Mouse (Mus musculus): Measurements from ENCODE around the gene Gm17359. TPM values are rescaled to one million over a fixed set of nuclear protein-coding genes. Genes with fewer than 3 reads are reported as not detected.
A peak's percentile ranks its signal among the peaks of the same experiment; 100 is the strongest.

Gm17359 gene
- polyA plus RNA-seq, 1 experiment from 2014 or later, result not detected

- 63% methylated on average over 14 of the region's 14 CpGs for WGBS (ENCODE audit: insufficient replicate concordance)
- no peak for ATAC-seq (ENCODE audit: low read depth)
- H3K4me3 ChIP-seq (ENCODE audit: low read depth, low read length), result no peak overlapping the region
These were observed 82.5 kb downstream of the Gm17359 start for GRCm38 (mm10) chr3:79418921-79419320.

DNA sequence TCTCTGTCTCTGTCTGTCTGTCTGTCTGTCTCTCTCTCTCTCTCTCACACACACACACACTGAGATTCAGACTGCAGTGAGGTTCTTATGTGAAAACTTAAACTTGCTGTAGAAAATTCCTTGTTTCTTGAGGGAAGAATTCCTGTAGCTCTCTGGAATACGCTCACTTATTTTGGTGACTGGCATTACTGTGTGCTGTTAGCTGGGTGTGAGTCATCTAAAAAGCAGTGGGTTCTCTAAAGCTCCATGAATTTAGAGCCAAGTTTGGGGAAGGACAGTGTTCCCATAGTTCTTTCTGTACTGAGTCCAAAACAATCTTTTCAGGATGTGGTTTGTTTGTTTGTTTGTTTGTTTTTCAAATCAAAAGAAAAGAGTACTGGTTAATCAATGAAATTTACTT is 89.0 kb downstream of the Gm17359 start:
- ATAC-seq (ENCODE audit: low read depth), result no peak
- H3K4me3 ChIP-seq (ENCODE audit: low read depth, low read length), result no peak overlapping the region
- H3K4me2 ChIP-seq (ENCODE audit: low read depth, low read length), result no peak overlapping the region
- H3K27me3 ChIP-seq (ENCODE audit: control insufficient read depth, insufficient read depth, low read depth, low read length), result no peaks in the 10 kb centered on the region
- H3K9me3 ChIP-seq (replicated peaks; ENCODE audit: control insufficient read depth, low read length), result no peaks in the 10 kb centered on the region
- H3K9ac ChIP-seq (ENCODE audit: low read depth, low read length), result no peak overlapping the region
- 54% methylated on average over 1 of the region's 1 CpGs for WGBS (ENCODE audit: insufficient replicate concordance)
- H3K36me3 ChIP-seq (ENCODE audit: control insufficient read depth, insufficient read depth), result no peaks in the 10 kb centered on the region
- no peaks in the 10 kb centered on the region for H3K4me1 ChIP-seq (ENCODE audit: control insufficient read depth, low read depth, low read length)
- H3K27ac ChIP-seq (ENCODE audit: low read length), result no peak overlapping the region

More at GRCm38 (mm10) chr3:79418921-79419320, 82.5 kb downstream of the Gm17359 start:
- Histone ChIP-seq H3K9me3 (replicated peaks; ENCODE audit: control insufficient read depth, low read length) (no peaks in the 10 kb centered on the region), H3K27ac (ENCODE audit: low read length) (no peak overlapping the region), H3K36me3 (ENCODE audit: control insufficient read depth, insufficient read depth) (no peaks in the 10 kb centered on the region), H3K4me2 (ENCODE audit: low read depth, low read length) (no peak overlapping the region), H3K9ac (ENCODE audit: low read depth, low read length) (no peak overlapping the region), H3K27me3 (ENCODE audit: control insufficient read depth, insufficient read depth, low read depth, low read length) (no peaks in the 10 kb centered on the region), H3K4me1 (ENCODE audit: control insufficient read depth, low read depth, low read length) (no peaks in the 10 kb centered on the region)

GRCm38 (mm10) chr3:79433593-79433992 is 97.1 kb downstream of the Gm17359 start:
- Histone ChIP-seq H3K9me3 (replicated peaks; ENCODE audit: control insufficient read depth, low read length) (no peaks in the 10 kb centered on the region), H3K27me3 (ENCODE audit: control insufficient read depth, insufficient read depth, low read depth, low read length) (no peaks in the 10 kb centered on the region), H3K9ac (ENCODE audit: low read depth, low read length) (no peak overlapping the region), H3K36me3 (ENCODE audit: control insufficient read depth, insufficient read depth) (no peaks in the 10 kb centered on the region), H3K4me3 (ENCODE audit: low read depth, low read length) (no peak overlapping the region), H3K4me2 (ENCODE audit: low read depth, low read length) (no peak overlapping the region), H3K27ac (ENCODE audit: low read length) (no peak overlapping the region), H3K4me1 (ENCODE audit: control insufficient read depth, low read depth, low read length) (no peaks in the 10 kb centered on the region)
- 0 out of 2 replicates have a peak, but pooled peaks have one; percentile 24 for ATAC-seq (ENCODE audit: low read depth)

- ATAC-seq (ENCODE audit: low read depth), result no peak
- Histone ChIP-seq H3K4me2 (ENCODE audit: low read depth, low read length) (no peak overlapping the region), H3K36me3 (ENCODE audit: control insufficient read depth, insufficient read depth) (no peaks in the 10 kb centered on the region), H3K9ac (ENCODE audit: low read depth, low read length) (no peak overlapping the region), H3K27me3 (ENCODE audit: control insufficient read depth, insufficient read depth, low read depth, low read length) (no peaks in the 10 kb centered on the region), H3K9me3 (replicated peaks; ENCODE audit: control insufficient read depth, low read length) (no peaks in the 10 kb centered on the region), H3K4me3 (ENCODE audit: low read depth, low read length) (no peak overlapping the region), H3K4me1 (ENCODE audit: control insufficient read depth, low read depth, low read length) (no peaks in the 10 kb centered on the region), H3K27ac (ENCODE audit: low read length) (no peak overlapping the region)
- WGBS (ENCODE audit: insufficient replicate concordance), result 61% methylated on average over 9 of the region's 9 CpGs
These were observed 98.0 kb downstream of the Gm17359 start for GRCm38 (mm10) chr3:79434436-79434835.

DNA sequence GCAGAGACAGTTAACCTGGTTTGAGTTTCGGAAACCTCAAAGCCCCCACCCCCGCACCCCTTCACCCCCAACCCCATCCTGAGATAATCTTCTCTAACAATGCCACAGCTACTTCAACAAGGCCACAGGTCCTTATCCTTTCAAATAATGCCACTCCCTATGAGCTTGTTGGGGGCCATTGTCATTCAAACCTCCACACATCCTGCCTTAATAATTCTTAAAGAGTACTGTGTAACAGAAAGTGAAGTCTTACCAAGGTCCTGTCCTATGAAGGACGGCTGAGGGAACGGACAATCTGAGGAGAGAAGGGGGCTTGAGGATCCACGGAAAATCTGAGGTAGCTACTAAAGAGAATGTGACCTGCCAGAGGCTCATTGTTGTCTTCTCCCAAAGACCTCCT is 98.5 kb downstream of the Gm17359 start:
- Histone ChIP-seq H3K4me3 (ENCODE audit: low read depth, low read length) (no peak overlapping the region), H3K4me1 (ENCODE audit: control insufficient read depth, low read depth, low read length) (no peaks in the 10 kb centered on the region), H3K27me3 (ENCODE audit: control insufficient read depth, insufficient read depth, low read depth, low read length) (no peaks in the 10 kb centered on the region), H3K4me2 (ENCODE audit: low read depth, low read length) (no peak overlapping the region), H3K9me3 (replicated peaks; ENCODE audit: control insufficient read depth, low read length) (no peaks in the 10 kb centered on the region), H3K36me3 (ENCODE audit: control insufficient read depth, insufficient read depth) (no peaks in the 10 kb centered on the region), H3K27ac (ENCODE audit: low read length) (no peak overlapping the region), H3K9ac (ENCODE audit: low read depth, low read length) (no peak overlapping the region)
- ATAC-seq (ENCODE audit: low read depth), result no peak
- 54% methylated on average over 5 of the region's 5 CpGs for WGBS (ENCODE audit: insufficient replicate concordance)

GRCm38 (mm10) chr3:79436186-79436585 is 99.7 kb downstream of the Gm17359 start:
- ATAC-seq (ENCODE audit: low read depth), result no peak
- WGBS (ENCODE audit: insufficient replicate concordance), result 73% methylated on average over 7 of the region's 7 CpGs
- Histone ChIP-seq H3K9ac (ENCODE audit: low read depth, low read length) (no peak overlapping the region), H3K27me3 (ENCODE audit: control insufficient read depth, insufficient read depth, low read depth, low read length) (no peaks in the 10 kb centered on the region), H3K4me1 (ENCODE audit: control insufficient read depth, low read depth, low read length) (no peaks in the 10 kb centered on the region), H3K9me3 (replicated peaks; ENCODE audit: control insufficient read depth, low read length) (no peaks in the 10 kb centered on the region), H3K27ac (ENCODE audit: low read length) (no peak overlapping the region), H3K4me2 (ENCODE audit: low read depth, low read length) (no peak overlapping the region), H3K36me3 (ENCODE audit: control insufficient read depth, insufficient read depth) (no peaks in the 10 kb centered on the region), H3K4me3 (ENCODE audit: low read depth, low read length) (no peak overlapping the region)

- Histone ChIP-seq H3K9me3 (replicated peaks; ENCODE audit: control insufficient read depth, low read length) (no peaks in the 10 kb centered on the region), H3K9ac (ENCODE audit: low read depth, low read length) (no peak overlapping the region), H3K4me3 (ENCODE audit: low read depth, low read length) (no peak overlapping the region), H3K4me2 (ENCODE audit: low read depth, low read length) (no peak overlapping the region), H3K4me1 (ENCODE audit: control insufficient read depth, low read depth, low read length) (no peaks in the 10 kb centered on the region), H3K27ac (ENCODE audit: low read length) (no peak overlapping the region), H3K27me3 (ENCODE audit: control insufficient read depth, insufficient read depth, low read depth, low read length) (no peaks in the 10 kb centered on the region), H3K36me3 (ENCODE audit: control insufficient read depth, insufficient read depth) (no peaks in the 10 kb centered on the region)
- 78% methylated on average over 3 of the region's 3 CpGs for WGBS (ENCODE audit: insufficient replicate concordance)
- ATAC-seq (ENCODE audit: low read depth), result no peak
These were observed 101.8 kb downstream of the Gm17359 start for GRCm38 (mm10) chr3:79438276-79438675.

DNA sequence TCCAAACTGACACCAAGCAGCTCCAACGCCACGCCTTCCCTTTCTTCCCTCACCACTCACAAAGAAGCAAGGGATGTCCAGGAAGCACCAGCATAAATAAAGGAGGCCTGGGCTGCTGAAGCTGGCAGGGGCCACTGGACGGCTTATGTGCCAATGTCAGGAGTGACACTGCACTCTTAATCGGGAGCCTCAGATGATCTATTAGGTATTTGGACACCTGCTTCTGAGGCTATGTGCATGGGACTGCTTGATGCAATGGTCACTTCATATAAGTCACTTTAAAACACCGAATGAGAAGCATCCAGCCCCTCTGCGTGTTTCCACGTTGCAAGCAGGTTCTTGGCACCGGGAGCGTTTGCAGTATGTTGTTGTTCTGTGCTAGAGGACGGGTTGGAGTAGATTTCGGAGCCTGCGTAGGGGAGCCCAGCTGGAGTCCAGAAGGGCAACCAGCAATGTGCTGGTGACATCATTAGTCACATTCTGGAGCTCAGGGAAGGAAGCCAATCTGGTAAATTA is 104.6 kb downstream of the Gm17359 start:
- Histone ChIP-seq H3K36me3 (ENCODE audit: control insufficient read depth, insufficient read depth) (no peaks in the 10 kb centered on the region), H3K4me2 (ENCODE audit: low read depth, low read length) (no peak overlapping the region), H3K27ac (ENCODE audit: low read length) (no peak overlapping the region), H3K4me3 (ENCODE audit: low read depth, low read length) (no peak overlapping the region), H3K4me1 (ENCODE audit: control insufficient read depth, low read depth, low read length) (no peaks in the 10 kb centered on the region), H3K27me3 (ENCODE audit: control insufficient read depth, insufficient read depth, low read depth, low read length) (no peaks in the 10 kb centered on the region), H3K9me3 (replicated peaks; ENCODE audit: control insufficient read depth, low read length) (no peaks in the 10 kb centered on the region), H3K9ac (ENCODE audit: low read depth, low read length) (no peak overlapping the region)
- ATAC-seq (ENCODE audit: low read depth), result no peak
- 74% methylated on average over 12 of the region's 12 CpGs for WGBS (ENCODE audit: insufficient replicate concordance)

- no peak for ATAC-seq (ENCODE audit: low read depth)
- no peaks in the 10 kb centered on the region for H3K4me1 ChIP-seq (ENCODE audit: control insufficient read depth, low read depth, low read length)
- no peak overlapping the region for H3K27ac ChIP-seq (ENCODE audit: low read length)
- no peak overlapping the region for H3K4me3 ChIP-seq (ENCODE audit: low read depth, low read length)
- H3K9me3 ChIP-seq (replicated peaks; ENCODE audit: control insufficient read depth, low read length), result no peaks in the 10 kb centered on the region
- 51% methylated on average over 4 of the region's 4 CpGs for WGBS (ENCODE audit: insufficient replicate concordance)
- H3K4me2 ChIP-seq (ENCODE audit: low read depth, low read length), result no peak overlapping the region
- H3K27me3 ChIP-seq (ENCODE audit: control insufficient read depth, insufficient read depth, low read depth, low read length), result no peaks in the 10 kb centered on the region
- no peaks in the 10 kb centered on the region for H3K36me3 ChIP-seq (ENCODE audit: control insufficient read depth, insufficient read depth)
- no peak overlapping the region for H3K9ac ChIP-seq (ENCODE audit: low read depth, low read length)
These were observed 107.4 kb downstream of the Gm17359 start for GRCm38 (mm10) chr3:79443850-79444249.
